Mouse (Mus musculus) NIH3T3 (cell line): Measurements from ENCODE around the gene Adamtsl2.

Experiments used
- DNase-seq: peaks from one replicate; pipeline ENCODE4 v3.0.0-alpha.2; 2012; ENCODE audit warnings: low read depth

Gene Adamtsl2

DNA sequence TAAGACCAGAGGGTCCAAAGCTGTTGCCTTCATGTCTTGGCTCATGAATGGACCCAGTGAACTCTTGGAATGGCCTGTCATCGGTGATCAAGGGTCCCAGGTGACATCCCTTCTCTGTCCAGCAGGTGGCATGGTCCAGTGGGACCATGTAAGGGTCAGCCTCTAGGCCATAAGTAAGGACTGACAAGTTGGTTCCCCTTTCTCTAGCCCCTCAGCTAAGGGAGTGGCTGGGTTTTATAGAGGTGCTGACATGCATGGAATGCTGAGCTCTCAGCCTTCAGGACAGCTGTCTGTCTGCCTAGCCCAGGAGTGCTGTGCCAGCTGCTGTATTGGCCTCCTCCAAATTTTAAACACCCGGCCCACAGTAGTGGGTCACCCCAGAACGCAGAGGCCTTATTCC lies 3.7 kb upstream of the Adamtsl2 start:
- DNase-seq, result peak; percentile 56

DNA sequence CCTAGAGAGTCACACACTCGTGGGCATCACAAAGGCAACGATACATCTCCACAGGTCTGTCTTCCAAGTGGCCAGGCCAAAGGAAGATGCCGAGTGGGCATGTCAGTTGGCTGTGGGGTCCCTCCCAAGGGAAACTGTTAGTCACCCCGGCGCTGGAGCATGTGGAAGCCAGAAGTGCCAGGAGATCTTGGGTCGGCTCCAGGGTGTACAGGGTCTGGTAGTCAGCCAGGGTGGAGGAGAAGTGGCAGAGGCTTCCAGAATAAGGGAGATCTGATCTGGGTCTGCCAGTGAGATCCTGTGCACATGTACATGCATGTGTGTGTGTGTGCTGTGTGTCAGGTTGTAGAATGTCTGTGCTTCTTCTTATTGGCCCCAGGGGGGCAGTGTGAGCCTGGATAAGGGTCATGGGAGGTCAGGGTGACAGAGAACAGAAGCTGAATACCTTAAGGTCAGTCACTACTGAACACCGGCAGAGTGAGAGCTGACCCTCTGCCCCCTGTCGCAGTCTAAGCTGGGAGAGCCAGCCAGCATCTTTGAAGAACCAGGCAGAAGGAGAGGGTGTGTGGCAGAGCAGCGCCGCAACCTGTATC lies 1.4 kb upstream of the Adamtsl2 start:
- DNase-seq, result peak; percentile 42

- DNase-seq, result no peak
Observed at GRCm38 (mm10) chr2:27078312-27078711, 867 bp upstream of the Adamtsl2 start.

DNA sequence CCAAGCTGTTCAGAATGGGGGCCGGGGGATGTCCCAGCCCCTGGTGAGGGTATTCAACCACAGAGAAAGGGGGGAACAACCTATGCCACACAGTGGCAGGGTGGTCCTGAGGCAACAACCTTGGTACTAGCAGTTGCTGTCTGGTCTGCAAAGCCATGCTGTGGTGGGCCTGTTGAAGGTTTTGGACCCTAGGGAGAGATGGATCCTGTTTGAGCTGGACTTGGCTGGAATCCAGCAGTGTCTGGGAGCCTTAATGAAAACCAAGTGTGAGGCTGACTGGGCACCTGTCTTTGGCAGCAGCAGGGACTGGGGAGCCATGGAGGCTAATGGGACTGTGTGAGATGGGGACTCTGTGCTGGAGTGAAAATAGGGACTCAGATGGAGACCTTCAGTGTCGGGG lies 470 bp downstream of the Adamtsl2 start:
- peak; percentile 72 for DNase-seq

DNA sequence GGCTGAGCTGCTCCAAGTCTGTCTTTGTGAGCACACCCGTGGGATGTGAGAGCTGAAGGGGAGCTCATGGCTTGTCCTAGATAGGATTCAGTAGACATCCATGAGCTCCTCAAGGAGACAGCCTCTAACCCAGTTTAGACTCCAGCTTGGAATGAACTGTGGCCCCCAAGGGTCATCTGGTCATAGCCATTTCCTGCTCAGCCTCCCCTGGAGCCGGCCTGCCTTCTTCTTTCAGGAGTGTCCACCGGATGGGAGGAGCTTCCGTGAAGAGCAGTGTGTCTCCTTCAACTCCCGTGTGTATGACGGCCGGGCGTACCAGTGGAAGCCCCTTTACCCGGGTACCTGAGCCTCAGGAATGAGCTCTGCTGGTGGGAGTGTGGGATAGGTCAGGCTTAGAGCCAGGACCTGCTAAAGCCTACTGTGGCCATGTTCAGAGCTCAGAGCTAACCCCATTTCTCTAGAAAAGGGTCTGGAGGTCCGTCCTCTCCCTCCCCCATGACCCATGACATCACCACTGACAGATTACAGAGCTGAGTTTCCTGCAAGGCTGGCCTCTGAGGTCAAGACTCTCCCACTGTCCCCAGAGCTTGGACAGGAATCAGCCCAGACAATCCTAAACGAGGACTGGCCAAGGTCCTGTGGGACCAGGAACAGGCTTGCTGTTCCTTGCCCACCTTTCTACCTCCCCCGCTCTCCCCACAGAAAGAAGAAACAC lies 4.7 kb downstream of the Adamtsl2 start:
- DNase-seq, result no peak

DNA sequence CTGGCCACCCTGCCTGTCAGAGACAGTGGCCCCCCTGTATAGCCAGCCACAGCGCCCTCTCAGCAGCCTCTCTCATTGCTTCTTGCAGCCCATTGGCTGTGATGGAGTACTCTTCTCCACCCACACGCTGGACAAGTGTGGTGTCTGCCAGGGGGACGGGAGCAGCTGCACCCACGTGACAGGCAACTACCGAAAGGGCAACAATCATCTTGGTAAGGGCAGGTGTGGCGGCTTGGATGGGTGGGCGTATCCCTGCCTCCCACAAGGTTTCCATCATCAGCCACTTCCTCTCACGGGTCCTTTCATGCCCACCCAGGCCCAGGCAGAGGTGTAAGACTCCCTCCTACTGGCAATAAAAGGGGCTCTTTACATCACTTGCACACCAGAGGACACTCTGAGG lies 5.8 kb downstream of the Adamtsl2 start:
- DNase-seq, result no peak

DNA sequence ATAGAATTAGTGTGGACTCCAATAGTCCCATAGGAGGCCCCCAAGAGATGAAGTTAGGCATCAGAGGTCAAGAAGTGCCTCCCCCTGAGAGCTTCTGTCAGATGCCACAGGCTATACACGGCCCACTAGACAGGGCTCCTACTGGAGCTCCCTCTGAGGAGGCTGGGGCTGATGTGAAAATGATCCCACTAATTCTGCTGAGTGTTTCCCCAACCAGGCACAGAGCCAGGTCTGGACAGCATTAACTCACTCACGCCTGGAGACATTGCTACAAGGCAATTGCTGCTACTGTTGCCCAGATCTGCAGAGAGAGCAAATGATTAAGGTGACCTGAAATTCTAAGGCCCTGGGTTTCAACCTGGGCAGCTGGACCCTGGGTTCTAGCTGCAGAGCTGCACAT lies 6.6 kb downstream of the Adamtsl2 start:
- peak; percentile 61 for DNase-seq

DNA sequence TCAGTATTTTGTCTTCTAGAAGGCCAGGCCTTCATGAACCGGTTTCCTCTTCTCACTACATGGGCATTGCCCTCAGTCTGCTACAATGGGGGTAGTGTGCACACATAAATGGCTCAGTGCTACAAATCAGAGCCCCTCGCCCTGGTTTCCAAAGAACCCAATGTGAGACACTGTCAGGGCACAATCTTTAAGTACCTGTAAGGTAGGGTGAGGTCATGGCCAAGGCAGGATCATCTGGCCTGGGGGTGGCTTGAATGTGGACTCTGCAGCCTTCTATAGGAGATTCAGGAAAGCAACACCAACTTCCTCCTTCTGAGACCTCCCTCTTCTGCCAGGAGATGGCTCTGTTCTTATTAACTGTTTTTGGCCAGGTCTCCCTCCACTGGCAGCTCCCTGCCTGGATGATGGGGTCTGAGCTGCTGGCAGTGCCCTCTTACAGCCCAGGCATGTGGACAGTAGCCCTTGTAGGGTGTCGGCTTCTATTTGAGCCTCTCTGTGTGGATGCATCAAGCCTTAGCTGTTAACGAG lies 7.4 kb downstream of the Adamtsl2 start:
- DNase-seq, result no peak

DNA sequence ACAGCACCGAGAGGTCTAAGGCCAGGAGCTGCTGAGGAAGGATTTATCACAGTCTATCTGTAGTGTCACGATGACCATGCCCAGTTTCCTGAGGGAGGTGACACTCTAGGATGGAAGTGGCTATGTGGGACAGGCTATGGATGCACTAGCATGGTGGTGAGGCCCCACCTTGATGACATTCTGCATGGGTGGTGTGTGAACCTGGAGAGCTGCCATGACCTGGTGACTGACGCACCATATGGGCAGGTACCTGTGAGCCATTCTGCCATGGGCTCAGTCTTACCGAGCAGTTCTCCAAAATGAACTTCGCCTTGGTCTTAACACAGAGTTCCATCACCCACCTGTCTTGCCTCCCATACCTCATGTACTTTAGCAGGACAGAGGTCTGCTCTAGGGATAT lies 8.4 kb downstream of the Adamtsl2 start:
- DNase-seq, result no peak

GRCm38 (mm10) chr2:27088071-27088644 lies 9.0 kb downstream of the Adamtsl2 start:
- DNase-seq, result no peak

DNA sequence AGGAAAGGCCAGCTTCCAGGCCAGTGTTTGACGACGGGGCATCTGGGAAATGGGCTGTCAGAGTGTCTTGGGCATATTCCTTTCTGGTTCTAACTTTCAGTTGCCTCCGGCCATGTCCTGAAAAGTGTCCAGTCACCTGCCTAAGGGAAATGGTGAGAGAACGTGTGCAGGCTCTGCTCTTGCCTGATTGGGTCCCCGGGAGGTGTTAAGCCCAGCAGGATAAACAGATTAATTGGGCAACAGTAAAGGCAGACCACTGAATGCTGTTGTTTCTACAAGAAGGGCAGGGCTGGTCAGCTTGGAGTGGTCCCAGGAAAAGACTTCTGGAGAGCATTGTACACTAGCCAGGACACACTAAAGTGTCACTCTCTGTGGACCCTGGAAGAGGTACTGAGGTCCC lies 9.5 kb downstream of the Adamtsl2 start:
- DNase-seq, result no peak

- DNase-seq, result no peak
Observed at GRCm38 (mm10) chr2:27089238-27089637, 10.1 kb downstream of the Adamtsl2 start.

- no peak for DNase-seq
Observed at GRCm38 (mm10) chr2:27095178-27095577, 16.0 kb downstream of the Adamtsl2 start.

DNA sequence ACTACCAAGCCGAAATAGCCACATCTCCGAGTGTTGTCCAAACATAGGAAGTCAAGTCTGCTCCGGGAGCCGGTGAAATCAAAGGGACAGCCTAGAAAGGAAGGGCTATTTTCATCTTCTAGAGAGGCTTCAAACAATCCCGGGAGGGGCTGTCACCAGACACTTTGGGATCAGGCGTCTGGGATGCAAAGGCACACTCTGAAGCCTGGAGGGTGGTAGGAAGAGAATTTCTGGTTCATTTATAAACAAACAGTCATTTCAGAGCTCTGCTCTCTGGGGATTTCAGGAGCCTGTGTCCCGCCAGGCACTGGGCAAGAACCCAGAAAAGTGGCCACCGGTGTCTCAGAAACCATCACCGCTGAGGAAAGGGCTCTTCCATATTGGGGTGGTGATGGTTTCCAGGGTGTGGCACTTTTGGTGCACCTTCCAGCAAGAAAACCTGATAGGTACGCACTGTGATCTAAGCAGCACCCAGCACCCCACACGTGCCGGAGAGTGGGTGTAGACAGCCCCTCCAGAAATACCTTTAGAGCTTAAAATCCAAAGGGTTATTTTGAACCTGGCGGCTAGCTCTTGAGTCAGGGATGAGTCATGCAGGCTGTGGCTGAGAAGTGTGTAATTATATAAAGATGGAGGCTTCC lies 17.3 kb downstream of the Adamtsl2 start:
- DNase-seq, result peak; percentile 78

DNA sequence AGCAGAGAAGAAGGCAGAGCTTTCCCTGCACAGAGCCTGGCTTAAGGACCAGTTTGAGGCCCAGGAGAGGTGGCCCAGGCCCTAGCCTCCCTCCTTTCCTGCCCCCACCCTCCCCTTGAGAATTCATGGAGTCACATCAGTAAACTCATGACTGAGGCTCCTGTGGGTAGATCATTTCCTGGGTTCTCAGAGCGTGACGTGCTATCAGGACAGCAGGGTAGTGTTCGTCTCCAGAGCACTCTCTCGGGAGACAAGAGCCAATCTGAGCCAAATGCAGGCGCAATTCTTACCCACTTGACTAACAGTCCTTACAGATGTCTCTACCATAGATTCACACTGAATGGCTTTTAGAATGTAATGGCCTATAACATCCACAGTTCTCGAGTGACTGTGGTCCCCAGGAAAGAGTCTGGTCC lies 18.1 kb downstream of the Adamtsl2 start:
- peak; percentile 71 for DNase-seq

GRCm38 (mm10) chr2:27097776-27098175 lies 18.6 kb downstream of the Adamtsl2 start:
- DNase-seq, result peak; percentile 57

DNA sequence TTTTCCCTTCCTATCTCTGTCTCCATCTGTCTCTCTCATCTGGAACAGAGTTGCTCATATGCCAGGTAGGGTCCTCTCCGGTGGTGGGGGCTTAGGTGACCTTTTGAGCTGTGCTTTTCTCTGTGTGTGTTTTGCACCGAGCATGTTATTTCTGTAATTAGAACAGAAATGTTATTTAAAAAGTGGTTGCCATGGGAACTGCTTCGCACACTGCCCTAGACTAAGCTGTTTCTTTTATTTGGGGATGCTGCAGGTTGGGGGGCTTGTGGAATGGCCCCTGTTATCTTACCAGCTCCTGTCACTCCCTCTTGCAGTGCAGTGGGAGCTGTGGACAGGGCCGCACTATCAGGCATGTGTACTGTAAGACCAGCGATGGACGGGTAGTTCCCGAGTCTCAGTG lies 24.4 kb downstream of the Adamtsl2 start:
- DNase-seq, result no peak

DNA sequence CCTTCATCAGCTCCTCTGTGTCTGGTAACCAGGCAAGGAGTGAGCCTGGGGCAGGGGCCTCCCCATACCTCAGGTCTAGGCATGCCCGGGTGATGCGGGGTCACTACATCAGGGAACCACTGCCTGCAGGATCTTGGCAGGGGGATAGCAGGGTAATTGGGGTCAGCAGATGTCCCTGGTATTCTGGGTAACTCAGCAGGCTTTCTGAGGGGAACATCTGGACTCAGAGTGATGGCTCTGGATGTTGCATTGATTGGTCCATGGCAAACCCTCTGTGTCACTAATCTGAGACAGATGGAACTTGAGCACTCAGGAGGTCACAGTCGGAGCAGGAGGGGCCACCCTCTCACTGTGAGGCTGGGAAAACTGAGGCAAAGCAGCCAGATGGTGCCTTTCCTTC lies 27.6 kb downstream of the Adamtsl2 start:
- no peak for DNase-seq

GRCm38 (mm10) chr2:27108144-27108543 lies 29.0 kb downstream of the Adamtsl2 start:
- DNase-seq, result no peak

- DNase-seq, result no peak
Observed at GRCm38 (mm10) chr2:27109052-27109451, 29.9 kb downstream of the Adamtsl2 start.

DNA sequence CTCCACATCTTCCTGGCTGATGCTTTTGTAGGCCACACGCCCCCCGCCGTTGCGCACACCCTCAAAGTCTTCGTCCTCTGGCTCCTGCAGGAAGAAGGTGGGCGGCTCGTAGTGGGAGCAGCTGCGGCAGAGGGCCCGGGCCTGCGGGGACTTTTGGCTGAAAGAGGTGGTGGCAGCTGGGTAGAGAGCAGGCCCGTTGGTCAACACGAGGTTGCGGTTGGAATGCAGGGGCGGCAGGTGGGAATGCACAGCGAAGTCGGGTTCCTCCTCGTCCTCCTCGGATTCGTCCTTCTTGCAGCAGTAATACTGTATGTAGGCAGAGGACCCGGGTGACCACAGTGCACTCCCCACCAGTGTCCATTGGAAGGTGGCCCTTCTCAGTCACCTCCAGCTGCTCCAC lies 33.4 kb downstream of the Adamtsl2 start:
- DNase-seq, result no peak

DNA sequence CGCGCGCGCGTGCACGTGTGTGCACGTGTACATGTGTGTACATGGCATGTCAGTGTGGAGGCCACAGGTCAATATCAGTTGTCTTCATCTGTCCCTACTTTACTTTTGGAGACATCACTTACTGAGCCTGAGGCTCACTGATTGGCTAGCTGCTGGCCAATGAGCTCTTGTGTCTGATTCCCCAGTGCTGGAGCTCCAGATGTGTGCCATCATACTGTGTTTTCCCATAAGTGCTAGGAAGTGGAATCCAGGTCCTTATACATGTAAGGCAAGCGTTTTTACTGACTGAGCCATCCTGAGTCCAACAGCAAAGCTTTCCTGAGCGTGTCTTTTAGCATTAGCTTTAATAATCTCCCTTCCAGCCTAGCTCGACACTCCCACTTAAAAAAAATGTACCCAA lies 35.0 kb downstream of the Adamtsl2 start:
- DNase-seq, result no peak

GRCm38 (mm10) chr2:27118452-27118851 lies 39.3 kb downstream of the Adamtsl2 start:
- no peak for DNase-seq
